Mouse (Mus musculus) CH12.LX (cell line): ENCODE measurements around the gene Ehd1. TPM values are rescaled to one million over a fixed set of nuclear protein-coding genes. Genes with fewer than 3 reads are reported as not detected.

ENCODE experiments used
- DNase-seq: peaks from one replicate; pipeline ENCODE4 v3.0.0-alpha.2; 2013; ENCODE audit errors: extremely low read depth
- H3K27ac ChIP-seq: 2 replicates; pipeline ENCODE4 v1.5.1; 2012; ENCODE audit warnings: low read depth, mild to moderate bottlenecking, control low read depth, moderate library complexity; ENCODE audit not compliant: insufficient read depth
- H3K27me3 ChIP-seq: replicated peaks from 2 replicates; pipeline ENCODE3; 2012; ENCODE audit warnings: inconsistent platforms
- H3K36me3 ChIP-seq, 2 experiments: replicated peaks in 1 of 2; 2 replicates each; pipeline versions ENCODE3 to v1.6.1; 2012; ENCODE audit warnings: inconsistent platforms in 1 of 2, low read length in 1 of 2, mild to moderate bottlenecking in 1 of 2, mixed read lengths in 1 of 2, moderate library complexity in 1 of 2; ENCODE audit not compliant: control insufficient read depth in 1 of 2, insufficient read depth in 1 of 2
- H3K4me1 ChIP-seq, 2 experiments: 2 replicates each; pipeline ENCODE4 v1.6.1; 2012; ENCODE audit warnings: inconsistent platforms in 1 of 2, moderate library complexity in 1 of 2; ENCODE audit not compliant: insufficient read depth in 2 of 2, control insufficient read depth in 1 of 2
- H3K4me2 ChIP-seq: 2 replicates; pipeline ENCODE4 v1.6.1; 2012; ENCODE audit warnings: low read depth, mild to moderate bottlenecking, control low read depth; ENCODE audit not compliant: poor library complexity, insufficient read depth, severe bottlenecking
- H3K4me3 ChIP-seq, 3 experiments: fragments of 150-350 bp in 1 of 3; sonication (generic) in 1 of 3; replicated peaks in 1 of 3; 2 replicates each; pipeline versions ENCODE3 to v1.5.1; 2011 to 2012; ENCODE audit warnings: low read depth in 2 of 3, low read length in 2 of 3, mild to moderate bottlenecking in 2 of 3, moderate library complexity in 2 of 3, control low read depth in 1 of 3, improper control_type of control experiment in 1 of 3, inconsistent platforms in 1 of 3, mixed read lengths in 1 of 3; ENCODE audit not compliant: poor library complexity in 1 of 3
- H3K79me2 ChIP-seq: replicated peaks from 2 replicates; pipeline ENCODE4 v1.6.1; 2012; ENCODE audit warnings: mild to moderate bottlenecking, moderate library complexity; ENCODE audit not compliant: control insufficient read depth, poor library complexity, insufficient read depth, severe bottlenecking; ENCODE audit errors: extremely low read depth
- H3K9ac ChIP-seq: 2 replicates; pipeline ENCODE4 v1.6.1; 2012; ENCODE audit warnings: low read depth, mild to moderate bottlenecking, control low read depth, moderate library complexity; ENCODE audit not compliant: insufficient read depth
- H3K9me3 ChIP-seq: replicated peaks from 2 replicates; pipeline ENCODE3; 2012; ENCODE audit warnings: low read length, inconsistent platforms, mixed read lengths
- CHD1 ChIP-seq: IDR thresholded peaks from 2 replicates; pipeline ENCODE4 v1.6.1; 2012; ENCODE audit warnings: low read depth, low read length, improper control_type of control experiment, inconsistent platforms
- CHD2 ChIP-seq: IDR thresholded peaks from 2 replicates; pipeline ENCODE4 v1.6.1; 2011; ENCODE audit warnings: low read length, improper control_type of control experiment
- CTCF ChIP-seq, 2 experiments: IDR thresholded peaks in 1 of 2; conservative IDR thresholded peaks in 1 of 2; 2 replicates each; pipeline ENCODE4 v1.5.1; 2011 to 2012; ENCODE audit warnings: low read depth in 2 of 2, low read length in 2 of 2, improper control_type of control experiment in 1 of 2, inconsistent platforms in 1 of 2, mild to moderate bottlenecking in 1 of 2, moderate library complexity in 1 of 2
- E2F4 ChIP-seq: IDR thresholded peaks from 2 replicates; pipeline ENCODE4 v1.6.1; 2011; ENCODE audit warnings: low read depth, low read length, improper control_type of control experiment; ENCODE audit not compliant: insufficient replicate concordance
- JUN ChIP-seq: IDR thresholded peaks from 2 replicates; pipeline ENCODE4 v1.6.1; 2011; ENCODE audit warnings: low read depth, mild to moderate bottlenecking, low read length, improper control_type of control experiment, moderate library complexity; ENCODE audit not compliant: insufficient read depth
- JUND ChIP-seq: conservative IDR thresholded peaks from 2 replicates; pipeline ENCODE4 v1.6.1; 2011; ENCODE audit warnings: low read depth, low read length, improper control_type of control experiment
- KAT2A ChIP-seq: IDR thresholded peaks from 2 replicates; pipeline ENCODE4 v1.6.1; 2012; ENCODE audit warnings: low read length, improper control_type of control experiment, inconsistent platforms; ENCODE audit not compliant: insufficient replicate concordance
- MAZ ChIP-seq: IDR thresholded peaks from 2 replicates; pipeline ENCODE4 v1.6.1; 2012; ENCODE audit warnings: low read depth, mild to moderate bottlenecking, inconsistent platforms, low read length, improper control_type of control experiment, moderate library complexity
- MXI1 ChIP-seq: IDR thresholded peaks from 2 replicates; pipeline ENCODE4 v1.6.1; 2011; ENCODE audit warnings: mild to moderate bottlenecking, low read depth, low read length, improper control_type of control experiment
- MYC ChIP-seq: IDR thresholded peaks from 2 replicates; pipeline ENCODE4 v1.6.1; 2011; ENCODE audit warnings: low read depth, mild to moderate bottlenecking, improper control_type of control experiment, low read length
- NRF1 ChIP-seq: IDR thresholded peaks from 2 replicates; pipeline ENCODE4 v1.6.1; 2014; ENCODE audit warnings: low read depth, mild to moderate bottlenecking, inconsistent platforms, low read length, improper control_type of control experiment, moderate library complexity
- SIN3A ChIP-seq: IDR thresholded peaks from 2 replicates; pipeline ENCODE4 v1.6.1; 2012; ENCODE audit warnings: low read length, improper control_type of control experiment, inconsistent platforms
- TBP ChIP-seq: conservative IDR thresholded peaks from 2 replicates; pipeline ENCODE4 v1.6.1; 2011; ENCODE audit warnings: low read depth, low read length, improper control_type of control experiment
- TCF12 ChIP-seq: IDR thresholded peaks from 2 replicates; pipeline ENCODE4 v1.6.1; 2014; ENCODE audit warnings: low read depth, mild to moderate bottlenecking, inconsistent platforms, low read length, improper control_type of control experiment
- UBTF ChIP-seq: IDR thresholded peaks from 2 replicates; pipeline ENCODE4 v1.6.1; 2012; ENCODE audit warnings: low read depth, mild to moderate bottlenecking, inconsistent platforms, low read length, improper control_type of control experiment, moderate library complexity
- ZC3H11A ChIP-seq: IDR thresholded peaks from 2 replicates; pipeline ENCODE4 v1.6.1; 2012; ENCODE audit warnings: low read depth, mild to moderate bottlenecking, inconsistent platforms, low read length, improper control_type of control experiment
- ZMIZ1 ChIP-seq: IDR thresholded peaks from 2 replicates; pipeline ENCODE4 v1.6.1; 2012; ENCODE audit warnings: low read depth, mild to moderate bottlenecking, inconsistent platforms, low read length, improper control_type of control experiment
- ZNF384 ChIP-seq: IDR thresholded peaks from 2 replicates; pipeline ENCODE4 v1.6.1; 2012; ENCODE audit warnings: low read depth, low read length, improper control_type of control experiment, inconsistent platforms
- dilution Hi-C: fragments of 300-500 bp; cut with MboI; formaldehyde crosslinking; loops from 2 replicates; pipeline ENCODE4 v1.14.3; 2020; ENCODE audit warnings: low sequenced_read_pairs; ENCODE audit not compliant: extremely low pct_unique_long_range_greater_than_20kb, extremely low pct_ligation_motif_present
- in situ Hi-C: fragments of 300-500 bp; cut with MboI; formaldehyde crosslinking; loops from 3 replicates; pipeline ENCODE4 v1.14.3; 2019; ENCODE audit warnings: low sequenced_read_pairs, low pct_ligation_motif_present, low pct_unique_long_range_greater_than_20kb, mixed read lengths
- polyA plus RNA-seq: library from polyadenylated mRNA; unstranded; fragments of >175 nt; gene quantifications from 2 replicates; pipeline ENCODE4 v1.2.1, GENCODE M21; 2012; ENCODE audit warnings: low read depth; ENCODE audit not compliant: insufficient read length
- total RNA-seq, 2 experiments: library from RNA; depleted of rRNA; stranded (reverse); fragments of 300-350 nt in 1 of 2; fragments of >200 nt in 1 of 2; gene quantifications; 2 replicates each; pipeline ENCODE4 v1.2.3; 2012 to 2014

The Ehd1 gene
- total and polyA plus RNA-seq, 3 experiments: 131 to 400 (median 245) TPM

- DNase-seq: no peak
- Histone ChIP-seq H3K79me2 (peaks cover 30% of the 10 kb centered on the region), H3K4me2 (peak overlapping the region; percentile 66; the same call in 1 of the 2 replicates), H3K27me3 (no peaks in the 10 kb centered on the region), H3K27ac (no peak overlapping the region)
- in situ Hi-C loops: no loop called here
- TF ChIP-seq ZC3H11A (no peak), JUN (no peak), CHD1 (no peak), KAT2A (no peak), MAZ (no peak), TBP (no peak), JUND (no peak), CHD2 (no peak), SIN3A (no peak; the same call in 1 of the 2 replicates), CTCF (conservative IDR thresholded peaks at IDR 0.05 in 1 of 2, IDR thresholded peaks at IDR 0.05 in 1 of 2; ENCODE audit: low read depth in 2 of 2, low read length in 2 of 2) (no peak), MXI1 (no peak), TCF12 (no peak), ZMIZ1 (no peak), UBTF (no peak)
- TF ChIP-seq, all 38 proteins: peak for 0
- Histone ChIP-seq H3K4me1 (peaks cover 41 to 61% of the 10 kb centered on the region in 2 experiments), H3K9me3 (no peaks in the 10 kb centered on the region), H3K36me3 (peaks cover 34 to 48% of the 10 kb centered on the region in 2 experiments), H3K4me3 (no peak overlapping the region), H3K9ac (peak overlapping the region; percentile 79; the same call in 1 of the 2 replicates)
- dilution Hi-C loops: no loop called here
Measured at GRCm38 (mm10) chr19:6338716-6339115, 62.2 kb downstream of the Ehd1 start.

GRCm38 (mm10) chr19:6339191-6339590, 62.7 kb downstream of the Ehd1 start:
- Histone ChIP-seq H3K27ac (peak overlapping the region; percentile 99), H3K27me3 (no peaks in the 10 kb centered on the region), H3K4me2 (peak overlapping the region; percentile 66), H3K79me2 (peaks cover 30% of the 10 kb centered on the region), H3K9ac (peak overlapping the region; percentile 79), H3K9me3 (no peaks in the 10 kb centered on the region), H3K4me1 (peaks cover 40 to 61% of the 10 kb centered on the region in 2 experiments), H3K4me3 (peak overlapping the region in 2 of 3 experiments; percentile 55 to 61)
- no peak for DNase-seq
- dilution Hi-C loops: no loop called here
- TF ChIP-seq UBTF: no peak
- no peak for TF ChIP-seq ZMIZ1
- TF ChIP-seq MYC: no peak
- TF ChIP-seq NRF1: no peak
- no peak for TF ChIP-seq E2F4
- no peak for TF ChIP-seq ZNF384
- TF ChIP-seq, all 38 proteins: peak for 0
- H3K36me3 ChIP-seq: peaks cover 39 to 53% of the 10 kb centered on the region in 2 experiments
- in situ Hi-C loops: no loop called here
